Mouse (Mus musculus): ENCODE measurements at regions not wholly inside any gene's neighbourhood (a gene's known extent, or its start where the extent isn't known, plus 50 kb on each side); places are given as distances from the start of the nearest gene placed in this dataset.

GRCm38 (mm10) chr4:56552126-56552525 lies 187.7 kb upstream of the Gm26657 start:
- Histone ChIP-seq H3K79me2 (replicated peaks; ENCODE audit: control insufficient read depth, extremely low read depth, insufficient read depth, poor library complexity, severe bottlenecking) (no peaks in the 10 kb centered on the region), H3K27me3 (replicated peaks) (no peaks in the 10 kb centered on the region), H3K4me2 (ENCODE audit: insufficient read depth, low read depth, poor library complexity, severe bottlenecking) (no peak overlapping the region), H3K36me3 (replicated peaks in 1 of 2; ENCODE audit: control insufficient read depth in 1 of 2, insufficient read depth in 1 of 2, low read length in 1 of 2) (no peaks in the 10 kb centered on the region), H3K9ac (ENCODE audit: insufficient read depth, low read depth) (no peak overlapping the region), H3K4me1 (ENCODE audit: control insufficient read depth in 1 of 2, insufficient read depth in 2 of 2) (no peaks in the 10 kb centered on the region), H3K4me3 (replicated peaks in 1 of 3; ENCODE audit: low read depth in 2 of 3, low read length in 2 of 3, poor library complexity in 1 of 3) (no peak overlapping the region), H3K9me3 (replicated peaks; ENCODE audit: low read length) (no peaks in the 10 kb centered on the region), H3K27ac (ENCODE audit: insufficient read depth, low read depth) (no peak overlapping the region)
- DNase-seq (ENCODE audit: extremely low read depth) = no peak
- no peak for TF ChIP-seq UBTF (IDR thresholded peaks at IDR 0.05; ENCODE audit: low read depth, low read length)
- TF ChIP-seq JUN (IDR thresholded peaks at IDR 0.05; ENCODE audit: insufficient read depth, low read depth, low read length) = no peak
- no peak for TF ChIP-seq NRF1 (IDR thresholded peaks at IDR 0.05; ENCODE audit: low read depth, low read length)
- TF ChIP-seq MEF2A (IDR thresholded peaks at IDR 0.05; ENCODE audit: borderline replicate concordance, low read depth, low read length) = no peak
- TF ChIP-seq CHD1 (IDR thresholded peaks at IDR 0.05; ENCODE audit: low read depth, low read length) = no peak
- TF ChIP-seq ZNF384 (IDR thresholded peaks at IDR 0.05; ENCODE audit: low read depth, low read length) = no peak
- no peak for TF ChIP-seq BHLHE40 (IDR thresholded peaks at IDR 0.05; ENCODE audit: low read depth, low read length)
- no peak for TF ChIP-seq JUND (conservative IDR thresholded peaks at IDR 0.05; ENCODE audit: low read depth, low read length)
- TF ChIP-seq MAZ (IDR thresholded peaks at IDR 0.05; ENCODE audit: low read depth, low read length) = no peak
- no peak for TF ChIP-seq MXI1 (IDR thresholded peaks at IDR 0.05; ENCODE audit: low read depth, low read length)
- no peak for TF ChIP-seq ETS1 (conservative IDR thresholded peaks at IDR 0.05; ENCODE audit: low read depth, low read length)
- TF ChIP-seq USF1 (IDR thresholded peaks at IDR 0.05; ENCODE audit: low read depth, low read length) = no peak
- no peak for TF ChIP-seq CTCF (conservative IDR thresholded peaks at IDR 0.05 in 1 of 2, IDR thresholded peaks at IDR 0.05 in 1 of 2; ENCODE audit: low read depth in 2 of 2, low read length in 2 of 2)
- dilution Hi-C loops (cut with MboI; ENCODE audit: extremely low pct_ligation_motif_present, extremely low pct_unique_long_range_greater_than_20kb, low sequenced_read_pairs) (no loop called here), in situ Hi-C loops (cut with MboI; ENCODE audit: low pct_ligation_motif_present, low pct_unique_long_range_greater_than_20kb, low sequenced_read_pairs) (no loop called here)

- no peaks in the 10 kb centered on the region for H3K36me3 ChIP-seq (replicated peaks in 1 of 2; ENCODE audit: control insufficient read depth in 1 of 2, insufficient read depth in 1 of 2, low read length in 1 of 2)
- dilution Hi-C loops (cut with MboI; ENCODE audit: extremely low pct_ligation_motif_present, extremely low pct_unique_long_range_greater_than_20kb, low sequenced_read_pairs) = no loop called here
- H3K27ac ChIP-seq (ENCODE audit: insufficient read depth, low read depth) = no peak overlapping the region
Observed at GRCm38 (mm10) chr4:56533344-56533985, 206.4 kb upstream of the Gm26657 start.

GRCm38 (mm10) chr4:56532921-56533320 lies 206.9 kb upstream of the Gm26657 start:
- in situ Hi-C loops (cut with MboI; ENCODE audit: low pct_ligation_motif_present, low pct_unique_long_range_greater_than_20kb, low sequenced_read_pairs) = no loop called here
- TF ChIP-seq POLR2A (IDR thresholded peaks at IDR 0.05; ENCODE audit: low read depth, low read length) (no peak), GABPA (IDR thresholded peaks at IDR 0.05; ENCODE audit: insufficient replicate concordance, low read depth, low read length) (no peak), NRF1 (IDR thresholded peaks at IDR 0.05; ENCODE audit: low read depth, low read length) (no peak), MEF2A (IDR thresholded peaks at IDR 0.05; ENCODE audit: borderline replicate concordance, low read depth, low read length) (no peak), CTCF (conservative IDR thresholded peaks at IDR 0.05 in 1 of 2, IDR thresholded peaks at IDR 0.05 in 1 of 2; ENCODE audit: low read depth in 2 of 2, low read length in 2 of 2) (no peak), MYC (IDR thresholded peaks at IDR 0.05; ENCODE audit: low read depth, low read length) (no peak), CHD2 (IDR thresholded peaks at IDR 0.05; ENCODE audit: low read length) (no peak), TBP (conservative IDR thresholded peaks at IDR 0.05; ENCODE audit: low read depth, low read length) (no peak), JUND (conservative IDR thresholded peaks at IDR 0.05; ENCODE audit: low read depth, low read length) (no peak), SIN3A (IDR thresholded peaks at IDR 0.05; ENCODE audit: low read length) (no peak), MAFK (IDR thresholded peaks at IDR 0.05; ENCODE audit: insufficient replicate concordance, low read length) (no peak)
- no peak overlapping the region for H3K27ac ChIP-seq (ENCODE audit: insufficient read depth, low read depth)
- H3K9ac ChIP-seq (ENCODE audit: insufficient read depth, low read depth) = no peak overlapping the region
- no peak overlapping the region for H3K4me2 ChIP-seq (ENCODE audit: insufficient read depth, low read depth, poor library complexity, severe bottlenecking)
- no peaks in the 10 kb centered on the region for H3K4me1 ChIP-seq (ENCODE audit: control insufficient read depth in 1 of 2, insufficient read depth in 2 of 2)
- no peaks in the 10 kb centered on the region for H3K27me3 ChIP-seq (replicated peaks)
- dilution Hi-C loops (cut with MboI; ENCODE audit: extremely low pct_ligation_motif_present, extremely low pct_unique_long_range_greater_than_20kb, low sequenced_read_pairs) = no loop called here
- no peaks in the 10 kb centered on the region for H3K9me3 ChIP-seq (replicated peaks; ENCODE audit: low read length)
- no peaks in the 10 kb centered on the region for H3K79me2 ChIP-seq (replicated peaks; ENCODE audit: control insufficient read depth, extremely low read depth, insufficient read depth, poor library complexity, severe bottlenecking)
- H3K36me3 ChIP-seq (replicated peaks in 1 of 2; ENCODE audit: control insufficient read depth in 1 of 2, insufficient read depth in 1 of 2, low read length in 1 of 2) = no peaks in the 10 kb centered on the region
- no peak for DNase-seq (ENCODE audit: extremely low read depth)
- H3K4me3 ChIP-seq (replicated peaks in 1 of 3; ENCODE audit: low read depth in 2 of 3, low read length in 2 of 3, poor library complexity in 1 of 3) = no peak overlapping the region

More at GRCm38 (mm10) chr4:56533344-56533985, 206.4 kb upstream of the Gm26657 start:
- Histone ChIP-seq H3K79me2 (replicated peaks; ENCODE audit: control insufficient read depth, extremely low read depth, insufficient read depth, poor library complexity, severe bottlenecking) (no peaks in the 10 kb centered on the region), H3K4me2 (ENCODE audit: insufficient read depth, low read depth, poor library complexity, severe bottlenecking) (no peak overlapping the region), H3K4me1 (ENCODE audit: control insufficient read depth in 1 of 2, insufficient read depth in 2 of 2) (no peaks in the 10 kb centered on the region), H3K9me3 (replicated peaks; ENCODE audit: low read length) (no peaks in the 10 kb centered on the region), H3K27me3 (replicated peaks) (no peaks in the 10 kb centered on the region), H3K4me3 (replicated peaks in 1 of 3; ENCODE audit: low read depth in 2 of 3, low read length in 2 of 3, poor library complexity in 1 of 3) (no peak overlapping the region), H3K9ac (ENCODE audit: insufficient read depth, low read depth) (no peak overlapping the region)
- in situ Hi-C loops (cut with MboI; ENCODE audit: low pct_ligation_motif_present, low pct_unique_long_range_greater_than_20kb, low sequenced_read_pairs) = no loop called here
- TF ChIP-seq EP300 (IDR thresholded peaks at IDR 0.05; ENCODE audit: low read length) (no peak), HCFC1 (IDR thresholded peaks at IDR 0.05; ENCODE audit: low read depth, low read length) (no peak)
- no peak for DNase-seq (ENCODE audit: extremely low read depth)

Measured in CH12.LX (cell line).